Mouse (Mus musculus) MEL (cell line): ENCODE measurements around the gene Tmc6. TPM values are rescaled to one million over a fixed set of nuclear protein-coding genes. Genes with fewer than 3 reads are reported as not detected.

ENCODE experiments used
- DNase-seq: peaks from one replicate; pipeline ENCODE4 v3.0.0; 2011; ENCODE audit warnings: low read depth, low spot score
- H3K27ac ChIP-seq: 2 replicates; pipeline ENCODE4 v1.5.1; 2012; ENCODE audit warnings: low read depth, mild to moderate bottlenecking, control low read depth, low read length, moderate library complexity; ENCODE audit not compliant: control insufficient read depth
- H3K27me3 ChIP-seq, 2 experiments: fragments of 150-350 bp in 1 of 2; sonication (generic) in 1 of 2; 2 replicates each; pipeline ENCODE4 v1.6.1; 2012; ENCODE audit warnings: low read length in 2 of 2, mild to moderate bottlenecking in 2 of 2, improper control_type of control experiment in 1 of 2, moderate library complexity in 1 of 2; ENCODE audit not compliant: insufficient read depth in 2 of 2, control insufficient read depth in 1 of 2
- H3K36me3 ChIP-seq, 2 experiments: 2 replicates each; pipeline ENCODE4 v1.6.1; 2012 to 2014; ENCODE audit warnings: low read length in 2 of 2, improper control_type of control experiment in 1 of 2, inconsistent platforms in 1 of 2, mild to moderate bottlenecking in 1 of 2; ENCODE audit not compliant: insufficient read depth in 2 of 2, control insufficient read depth in 1 of 2
- H3K4me1 ChIP-seq, 2 experiments: fragments of 150-350 bp in 1 of 2; sonication (generic) in 1 of 2; 2 replicates each; pipeline ENCODE4 v1.6.1; 2012; ENCODE audit warnings: low read length in 2 of 2, improper control_type of control experiment in 1 of 2, mild to moderate bottlenecking in 1 of 2; ENCODE audit not compliant: insufficient read depth in 2 of 2, control insufficient read depth in 1 of 2
- H3K4me3 ChIP-seq, 2 experiments: fragments of 150-350 bp in 1 of 2; sonication (generic) in 1 of 2; 2 replicates each; pipeline ENCODE4 v1.5.1; 2012; ENCODE audit warnings: low read depth in 2 of 2, low read length in 2 of 2, mild to moderate bottlenecking in 2 of 2, moderate library complexity in 2 of 2, control low read depth in 1 of 2, improper control_type of control experiment in 1 of 2; ENCODE audit not compliant: control insufficient read depth in 1 of 2, insufficient read depth in 1 of 2
- H3K79me2 ChIP-seq: 2 replicates; pipeline ENCODE4 v1.6.1; 2012; ENCODE audit warnings: mild to moderate bottlenecking, low read length, moderate library complexity; ENCODE audit not compliant: control insufficient read depth, poor library complexity, insufficient read depth
- H3K9ac ChIP-seq: 2 replicates; pipeline ENCODE4 v1.6.1; 2012; ENCODE audit warnings: low read depth, mild to moderate bottlenecking, control low read depth, low read length, moderate library complexity; ENCODE audit not compliant: control insufficient read depth, poor library complexity, severe bottlenecking
- H3K9me3 ChIP-seq: fragments of 150-350 bp; sonication (generic); replicated peaks from 2 replicates; pipeline ENCODE4 v1.6.1; 2012; ENCODE audit warnings: mild to moderate bottlenecking, low read length, improper control_type of control experiment, moderate library complexity; ENCODE audit not compliant: insufficient read depth
- BHLHE40 ChIP-seq: IDR thresholded peaks from 2 replicates; pipeline ENCODE4 v1.6.1; 2012; ENCODE audit warnings: low read depth, mild to moderate bottlenecking, inconsistent platforms, low read length, improper control_type of control experiment, borderline replicate concordance
- CHD2 ChIP-seq: IDR thresholded peaks from 2 replicates; pipeline ENCODE4 v1.6.1; 2011; ENCODE audit warnings: low read length, improper control_type of control experiment
- CTCF ChIP-seq, 3 experiments: IDR thresholded peaks in 2 of 3; conservative IDR thresholded peaks in 1 of 3; 2 replicates each; pipeline ENCODE4 v1.5.1; 2011 to 2012; ENCODE audit warnings: low read length in 3 of 3, low read depth in 2 of 3, mild to moderate bottlenecking in 2 of 3, improper control_type of control experiment in 1 of 3, inconsistent platforms in 1 of 3, mixed read lengths in 1 of 3, moderate library complexity in 1 of 3; ENCODE audit not compliant: control insufficient read depth in 1 of 3, insufficient read depth in 1 of 3, poor library complexity in 1 of 3, severe bottlenecking in 1 of 3
- E2F4 ChIP-seq: IDR thresholded peaks from 2 replicates; pipeline ENCODE4 v1.6.1; 2011; ENCODE audit warnings: low read depth, low read length, improper control_type of control experiment, borderline replicate concordance
- ELF1 ChIP-seq: IDR thresholded peaks from 2 replicates; pipeline ENCODE4 v1.6.1; 2014; ENCODE audit warnings: low read depth, mild to moderate bottlenecking, inconsistent platforms, low read length, improper control_type of control experiment, moderate library complexity
- EP300 ChIP-seq, 2 experiments: IDR thresholded peaks; 2 replicates each; pipeline ENCODE4 v1.6.1; 2011; ENCODE audit warnings: improper control_type of control experiment in 2 of 2, low read length in 2 of 2, low read depth in 1 of 2, mild to moderate bottlenecking in 1 of 2
- ETS1 ChIP-seq: IDR thresholded peaks from 2 replicates; pipeline ENCODE4 v1.6.1; 2012; ENCODE audit warnings: low read depth, mild to moderate bottlenecking, inconsistent platforms, low read length, improper control_type of control experiment, moderate library complexity
- GABPA ChIP-seq: IDR thresholded peaks from 2 replicates; pipeline ENCODE4 v1.6.1; 2012; ENCODE audit warnings: low read depth, mild to moderate bottlenecking, inconsistent platforms, low read length, improper control_type of control experiment, moderate library complexity
- HCFC1 ChIP-seq: IDR thresholded peaks from 2 replicates; pipeline ENCODE4 v1.6.1; 2012; ENCODE audit warnings: low read depth, mild to moderate bottlenecking, inconsistent platforms, low read length, improper control_type of control experiment, moderate library complexity
- MAX ChIP-seq: IDR thresholded peaks from 2 replicates; pipeline ENCODE4 v1.6.1; 2011; ENCODE audit warnings: low read length, improper control_type of control experiment
- MAZ ChIP-seq: IDR thresholded peaks from 2 replicates; pipeline ENCODE4 v1.6.1; 2012; ENCODE audit warnings: low read depth, mild to moderate bottlenecking, inconsistent platforms, low read length, improper control_type of control experiment
- MXI1 ChIP-seq: IDR thresholded peaks from 2 replicates; pipeline ENCODE4 v1.6.1; 2011; ENCODE audit warnings: mild to moderate bottlenecking, low read depth, low read length, improper control_type of control experiment
- MYB ChIP-seq: IDR thresholded peaks from 2 replicates; pipeline ENCODE4 v1.6.1; 2011; ENCODE audit warnings: mild to moderate bottlenecking, low read depth, low read length, improper control_type of control experiment
- NELFE ChIP-seq: IDR thresholded peaks from 2 replicates; pipeline ENCODE4 v1.6.1; 2011; ENCODE audit warnings: low read depth, low read length, improper control_type of control experiment
- POLR2A ChIP-seq, 2 experiments: IDR thresholded peaks; 2 replicates each; pipeline ENCODE4 v1.6.1; 2011 to 2012; ENCODE audit warnings: low read length in 2 of 2, mild to moderate bottlenecking in 2 of 2, control low read depth in 1 of 2, improper control_type of control experiment in 1 of 2, low read depth in 1 of 2, moderate library complexity in 1 of 2; ENCODE audit not compliant: control insufficient read depth in 1 of 2, insufficient read depth in 1 of 2, poor library complexity in 1 of 2
- POLR2AphosphoS2 ChIP-seq: IDR thresholded peaks from 2 replicates; pipeline ENCODE4 v1.6.1; 2011; ENCODE audit warnings: low read length, improper control_type of control experiment
- POLR2AphosphoS5 ChIP-seq: IDR thresholded peaks from 2 replicates; pipeline ENCODE4 v1.6.1; 2012; ENCODE audit warnings: low read depth, borderline replicate concordance, mild to moderate bottlenecking, inconsistent platforms, low read length, moderate library complexity, mixed read lengths
- SIN3A ChIP-seq: IDR thresholded peaks from 2 replicates; pipeline ENCODE4 v1.6.1; 2012; ENCODE audit warnings: low read length, improper control_type of control experiment, inconsistent platforms
- TAL1 ChIP-seq: IDR thresholded peaks from 2 replicates; pipeline ENCODE4 v1.6.1; 2012; ENCODE audit warnings: mild to moderate bottlenecking, inconsistent platforms, low read length, moderate library complexity, mixed read lengths
- TBP ChIP-seq: IDR thresholded peaks from 2 replicates; pipeline ENCODE4 v1.8.0; 2011; ENCODE audit warnings: low read depth, low read length, improper control_type of control experiment
- TCF12 ChIP-seq: IDR thresholded peaks from 2 replicates; pipeline ENCODE4 v1.6.1; 2014; ENCODE audit warnings: low read depth, mild to moderate bottlenecking, inconsistent platforms, low read length, improper control_type of control experiment, moderate library complexity
- UBTF ChIP-seq: IDR thresholded peaks from 2 replicates; pipeline ENCODE4 v1.6.1; 2012; ENCODE audit warnings: low read depth, mild to moderate bottlenecking, inconsistent platforms, low read length, improper control_type of control experiment, moderate library complexity, borderline replicate concordance; ENCODE audit not compliant: insufficient read depth
- USF1 ChIP-seq: IDR thresholded peaks from 2 replicates; pipeline ENCODE4 v1.6.1; 2014; ENCODE audit warnings: low read depth, mild to moderate bottlenecking, inconsistent platforms, low read length, improper control_type of control experiment, moderate library complexity
- USF2 ChIP-seq, 2 experiments: IDR thresholded peaks; 2 replicates each; pipeline ENCODE4 v1.6.1; 2011 to 2012; ENCODE audit warnings: improper control_type of control experiment in 2 of 2, low read length in 2 of 2, borderline replicate concordance in 1 of 2, inconsistent platforms in 1 of 2, low read depth in 1 of 2, mild to moderate bottlenecking in 1 of 2; ENCODE audit not compliant: insufficient read depth in 1 of 2
- ZMIZ1 ChIP-seq: IDR thresholded peaks from 2 replicates; pipeline ENCODE4 v1.6.1; 2012; ENCODE audit warnings: low read depth, mild to moderate bottlenecking, inconsistent platforms, low read length, improper control_type of control experiment, moderate library complexity
- ZNF384 ChIP-seq: IDR thresholded peaks from 2 replicates; pipeline ENCODE4 v1.6.1; 2012; ENCODE audit warnings: low read depth, mild to moderate bottlenecking, inconsistent platforms, low read length, improper control_type of control experiment
- polyA plus RNA-seq, 2 experiments: library from polyadenylated mRNA; stranded (reverse) in 1 of 2; unstranded in 1 of 2; fragments of >175 nt in 1 of 2; fragments of >200 nt in 1 of 2; gene quantifications; 2 replicates each; pipeline versions ENCODE4 v1.2.1 to v1.2.4; 2012; ENCODE audit warnings: low replicate concordance in 2 of 2, low read depth in 1 of 2; ENCODE audit not compliant: insufficient read length in 2 of 2, insufficient read depth in 1 of 2, missing spikeins in 1 of 2
- total RNA-seq: library from RNA; depleted of rRNA; stranded (reverse); fragments of 300-350 nt; gene quantifications from 2 replicates; pipeline ENCODE4 v1.2.3, GENCODE M21; 2012; rRNA removed

Tmc6 gene
- 52.0 and 61.2 TPM in 2 replicates for total RNA-seq
- 10 to 100 TPM in 1 of 2 experiments, not detected in 1; 48.8 TPM for polyA plus RNA-seq

GRCm38 (mm10) chr11:117781993-117782704 is at the start of gene Tmc6, which contains the start of gene Tmc8:
Tmc6 (minus strand) TSS chr11:117782198.
Tmc8 (plus strand) TSS chr11:117782076.
- peak; percentile 90 for DNase-seq
- Histone ChIP-seq H3K27me3 (no peaks in the 10 kb centered on the region), H3K9ac (peak within 1 kb of the TSS; percentile 82), H3K36me3 (no peaks in the 10 kb centered on the region), H3K4me3 (peak within 1 kb of the TSS; percentile 74 to 81), H3K4me1 (peaks cover 3 to 13% of the 10 kb centered on the region in 2 experiments; a peak in 2 of 4 replicates), H3K79me2 (peaks cover 34% of the 10 kb centered on the region), H3K27ac (peak within 1 kb of the TSS; percentile 96), H3K9me3 (no peaks in the 10 kb centered on the region)
- TF ChIP-seq USF1 = peak; percentile 98
- no peak for TF ChIP-seq POLR2AphosphoS5
- 0 out of 4 replicates have a peak, but pooled peaks of 1 of the 2 experiments have one; percentile 32 for TF ChIP-seq EP300 (IDR thresholded peaks at IDR 0.05; ENCODE audit: low read depth in 1 of 2, low read length in 2 of 2)
- TF ChIP-seq MYB = no peak
- peak; percentile 17; the same call in 1 of the 2 replicates for TF ChIP-seq TAL1
- peak; percentile 75; the same call in 1 of the 2 replicates for TF ChIP-seq POLR2AphosphoS2
- TF ChIP-seq GABPA = no peak
- TF ChIP-seq ETS1 = peak; percentile 2; the same call in 1 of the 2 replicates
- TF ChIP-seq NELFE = peak; percentile 75
- TF ChIP-seq TCF12 = peak; percentile 19
- TF ChIP-seq ZNF384 = no peak
- peak; percentile 93; the same call in 1 of the 2 replicates for TF ChIP-seq MAZ
- peak; percentile 57 for TF ChIP-seq ELF1
- TF ChIP-seq SIN3A = peak; percentile 50; the same call in 1 of the 2 replicates
- 0 out of 2 replicates have a peak, but pooled peaks have one; percentile 64 for TF ChIP-seq UBTF
- no peak for TF ChIP-seq TBP
- no peak for TF ChIP-seq CTCF (IDR thresholded peaks at IDR 0.05 in 2 of 3, conservative IDR thresholded peaks at IDR 0.05 in 1 of 3; ENCODE audit: control insufficient read depth in 1 of 3, insufficient read depth in 1 of 3, low read depth in 2 of 3, low read length in 3 of 3, poor library complexity in 1 of 3, severe bottlenecking in 1 of 3)
- TF ChIP-seq MXI1 = peak; percentile 58
- TF ChIP-seq POLR2A (IDR thresholded peaks at IDR 0.05; ENCODE audit: control insufficient read depth in 1 of 2, insufficient read depth in 1 of 2, low read depth in 1 of 2, low read length in 2 of 2, poor library complexity in 1 of 2) = peak; percentile 36 to 66; a peak in 1 of 4 replicates
- TF ChIP-seq HCFC1 = peak; percentile 64
- TF ChIP-seq E2F4 = no peak
- TF ChIP-seq CHD2 = no peak
- peak; percentile 88 for TF ChIP-seq BHLHE40
- peak; percentile 85 for TF ChIP-seq MAX
- TF ChIP-seq USF2 (IDR thresholded peaks at IDR 0.05; ENCODE audit: borderline replicate concordance in 1 of 2, insufficient read depth in 1 of 2, low read depth in 1 of 2, low read length in 2 of 2) = peak; percentile 46 to 86; a peak in 2 of 4 replicates
- 0 out of 2 replicates have a peak, but pooled peaks have one; percentile 32 for TF ChIP-seq ZMIZ1
